Mouse (Mus musculus): Measurements from ENCODE around the gene Slx1b. TPM values are rescaled to one million over a fixed set of nuclear protein-coding genes. Genes with fewer than 3 reads are reported as not detected.

The Slx1b gene
- polyA plus RNA-seq, 1 experiment, result 13.2 TPM

- Histone ChIP-seq H3K4me3 (ENCODE audit: extremely low read depth, insufficient read depth, insufficient read length) (peak overlapping the region; percentile 93; the same call in 1 of the 2 replicates), H3K27ac (ENCODE audit: insufficient read depth, low read length) (0 out of 2 replicates have a peak overlapping the region, but pooled peaks have one; percentile 97), H3K36me3 (ENCODE audit: control insufficient read depth, insufficient read depth, low read length) (peaks cover 31% of the 10 kb centered on the region), H3K4me1 (ENCODE audit: control insufficient read depth, insufficient read depth, insufficient read length) (peaks cover 18% of the 10 kb centered on the region), H3K27me3 (ENCODE audit: control insufficient read depth, insufficient read depth, low read length) (no peaks in the 10 kb centered on the region)
- 62% methylated on average over 3 of the region's 3 CpGs for WGBS
- TF ChIP-seq POLR2A (IDR thresholded peaks at IDR 0.05; ENCODE audit: low read depth, low read length), result no peak
- no peak for DNase-seq (ENCODE audit: low read depth in 1 of 2, low spot score in 2 of 2)
Observed at GRCm38 (mm10) chr7:126696886-126697285, 1.3 kb upstream of the Slx1b start.

- Histone ChIP-seq H3K27me3 (ENCODE audit: control insufficient read depth, insufficient read depth, low read length) (no peaks in the 10 kb centered on the region), H3K27ac (ENCODE audit: insufficient read depth, low read length) (peak overlapping the region; percentile 97), H3K4me1 (ENCODE audit: control insufficient read depth, insufficient read depth, insufficient read length) (peaks cover 14% of the 10 kb centered on the region), H3K36me3 (ENCODE audit: control insufficient read depth, insufficient read depth, low read length) (peaks cover 25% of the 10 kb centered on the region), H3K4me3 (ENCODE audit: extremely low read depth, insufficient read depth, insufficient read length) (peak overlapping the region; percentile 93)
- TF ChIP-seq CTCF (IDR thresholded peaks at IDR 0.05; ENCODE audit: extremely low read depth, insufficient read depth, insufficient read length, insufficient replicate concordance) (no peak), POLR2A (IDR thresholded peaks at IDR 0.05; ENCODE audit: low read depth, low read length) (no peak)
- DNase-seq (ENCODE audit: low read depth in 1 of 2, low spot score in 2 of 2), result no peak
- 5% methylated on average over 17 of the region's 17 CpGs for WGBS
Observed at GRCm38 (mm10) chr7:126696303-126696702, 719 bp upstream of the Slx1b start.

DNA sequence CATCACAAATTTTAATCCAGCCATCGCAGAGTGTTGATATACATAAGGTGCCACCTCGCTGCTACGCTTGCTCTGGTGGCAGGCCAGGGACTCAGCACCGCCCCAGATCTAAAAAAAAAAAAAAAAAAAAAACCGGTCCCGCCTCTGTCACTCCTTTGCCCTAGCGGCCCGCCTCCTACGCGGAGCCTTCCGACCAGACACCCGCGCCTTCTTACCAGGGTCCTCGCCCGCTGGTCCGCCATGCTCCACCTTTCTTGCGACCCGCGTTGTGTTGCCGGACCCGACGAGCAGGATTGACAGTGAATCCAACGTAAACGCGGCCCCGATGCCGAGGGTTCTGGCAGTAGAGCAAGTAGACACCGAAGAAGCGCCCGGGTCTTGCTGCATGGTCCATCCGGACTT is 373 bp downstream of the Slx1b start, which contains the start of gene Bola2:
Bola2 (plus strand) TSS at position 192 of the 402 bp plus-strand sequence.
- peaks cover 9% of the 10 kb centered on the region for H3K4me1 ChIP-seq (ENCODE audit: control insufficient read depth, insufficient read depth, insufficient read length)
- DNase-seq (ENCODE audit: low read depth in 1 of 2, low spot score in 2 of 2), result peak; percentile 72 to 76
- under 1% methylated on average over 31 of the region's 31 CpGs for WGBS
- no peaks in the 10 kb centered on the region for H3K27me3 ChIP-seq (ENCODE audit: control insufficient read depth, insufficient read depth, low read length)
- H3K36me3 ChIP-seq (ENCODE audit: control insufficient read depth, insufficient read depth, low read length), result peaks cover 21% of the 10 kb centered on the region
- H3K27ac ChIP-seq (ENCODE audit: insufficient read depth, low read length), result peak within 1 kb of the TSS; percentile 97
- H3K4me3 ChIP-seq (ENCODE audit: extremely low read depth, insufficient read depth, insufficient read length), result peak within 1 kb of the TSS; percentile 93
- TF ChIP-seq POLR2A (IDR thresholded peaks at IDR 0.05; ENCODE audit: low read depth, low read length), result peak; percentile 70; the same call in 1 of the 2 replicates
- 0 out of 2 replicates have a peak, but pooled peaks have one; percentile 4 for TF ChIP-seq CTCF (IDR thresholded peaks at IDR 0.05; ENCODE audit: extremely low read depth, insufficient read depth, insufficient read length, insufficient replicate concordance)

GRCm38 (mm10) chr7:126694441-126695051 is 1.0 kb downstream of the Slx1b start:
- Histone ChIP-seq H3K4me3 (ENCODE audit: extremely low read depth, insufficient read depth, insufficient read length) (no peak overlapping the region; the same call in 1 of the 2 replicates), H3K4me1 (ENCODE audit: control insufficient read depth, insufficient read depth, insufficient read length) (peaks cover 6% of the 10 kb centered on the region; the same call in 1 of the 2 replicates), H3K27ac (ENCODE audit: insufficient read depth, low read length) (no peak overlapping the region), H3K36me3 (ENCODE audit: control insufficient read depth, insufficient read depth, low read length) (peaks cover 14% of the 10 kb centered on the region), H3K27me3 (ENCODE audit: control insufficient read depth, insufficient read depth, low read length) (no peaks in the 10 kb centered on the region)
- DNase-seq (ENCODE audit: low read depth in 1 of 2, low spot score in 2 of 2), result no peak
- TF ChIP-seq CTCF (IDR thresholded peaks at IDR 0.05; ENCODE audit: extremely low read depth, insufficient read depth, insufficient read length, insufficient replicate concordance), result no peak
- WGBS, result 87% methylated on average over 10 of the region's 10 CpGs

DNA sequence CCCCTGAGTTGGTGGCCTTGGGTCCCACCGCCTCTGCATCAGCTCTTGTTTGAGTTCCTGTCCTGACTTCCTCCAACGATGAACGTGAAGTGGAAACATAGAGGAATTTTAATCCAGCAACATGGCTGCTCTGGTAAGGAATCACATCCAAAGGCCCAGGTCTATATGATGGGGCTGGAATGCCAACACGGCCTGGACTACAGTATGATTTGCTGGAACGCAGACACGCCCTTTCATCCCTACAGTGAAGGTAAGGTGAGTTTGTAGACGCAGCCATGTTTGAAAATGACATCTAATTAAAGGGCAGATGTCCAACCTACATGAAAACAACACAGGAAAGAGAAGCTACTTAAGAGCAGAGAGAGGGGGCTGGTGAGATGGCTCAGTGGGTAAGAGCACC is 1.8 kb downstream of the Slx1b start:
- no peak for TF ChIP-seq CTCF (IDR thresholded peaks at IDR 0.05; ENCODE audit: extremely low read depth, insufficient read depth, insufficient read length, insufficient replicate concordance)
- no peak for TF ChIP-seq POLR2A (IDR thresholded peaks at IDR 0.05; ENCODE audit: low read depth, low read length)
- no peak for DNase-seq (ENCODE audit: low read depth in 1 of 2, low spot score in 2 of 2)
- no peak overlapping the region for H3K4me3 ChIP-seq (ENCODE audit: extremely low read depth, insufficient read depth, insufficient read length)
- peaks cover 6% of the 10 kb centered on the region; the same call in 1 of the 2 replicates for H3K4me1 ChIP-seq (ENCODE audit: control insufficient read depth, insufficient read depth, insufficient read length)
- H3K36me3 ChIP-seq (ENCODE audit: control insufficient read depth, insufficient read depth, low read length), result peaks cover 7% of the 10 kb centered on the region; the same call in 1 of the 2 replicates
- no peaks in the 10 kb centered on the region for H3K27me3 ChIP-seq (ENCODE audit: control insufficient read depth, insufficient read depth, low read length)
- no peak overlapping the region for H3K27ac ChIP-seq (ENCODE audit: insufficient read depth, low read length)
- 87% methylated on average over 7 of the region's 7 CpGs for WGBS

DNA sequence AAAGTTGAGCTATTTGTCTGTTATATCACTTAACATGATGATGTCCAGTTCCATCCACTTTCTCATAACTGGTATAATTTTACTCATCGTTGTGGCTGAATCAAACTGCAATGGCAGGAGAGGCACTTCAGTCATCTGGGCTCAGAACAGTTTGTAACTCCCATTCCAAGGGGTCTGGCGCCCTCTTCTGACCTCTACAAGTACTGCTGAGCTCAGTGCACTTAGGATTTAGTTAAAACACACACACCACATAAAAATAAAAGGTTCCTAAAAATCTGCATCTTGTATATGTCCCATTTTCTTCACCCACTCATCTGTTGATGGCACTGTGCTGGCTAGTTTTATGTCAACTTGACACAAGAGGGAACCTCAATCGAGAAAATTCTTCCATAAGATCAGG is 2.3 kb downstream of the Slx1b start:
- Histone ChIP-seq H3K27me3 (ENCODE audit: control insufficient read depth, insufficient read depth, low read length) (no peaks in the 10 kb centered on the region), H3K4me3 (ENCODE audit: extremely low read depth, insufficient read depth, insufficient read length) (no peak overlapping the region), H3K36me3 (ENCODE audit: control insufficient read depth, insufficient read depth, low read length) (peaks cover 7% of the 10 kb centered on the region; the same call in 1 of the 2 replicates), H3K4me1 (ENCODE audit: control insufficient read depth, insufficient read depth, insufficient read length) (peaks cover 6% of the 10 kb centered on the region; the same call in 1 of the 2 replicates), H3K27ac (ENCODE audit: insufficient read depth, low read length) (no peak overlapping the region)
- DNase-seq (ENCODE audit: low read depth in 1 of 2, low spot score in 2 of 2), result peak; percentile 75 to 87
- TF ChIP-seq CTCF (IDR thresholded peaks at IDR 0.05; ENCODE audit: extremely low read depth, insufficient read depth, insufficient read length, insufficient replicate concordance) (peak; percentile 85; the same call in 1 of the 2 replicates), POLR2A (IDR thresholded peaks at IDR 0.05; ENCODE audit: low read depth, low read length) (no peak)
- whole genome bisulfite sequencing, result 4% methylated on average over 3 of the region's 3 CpGs

DNA sequence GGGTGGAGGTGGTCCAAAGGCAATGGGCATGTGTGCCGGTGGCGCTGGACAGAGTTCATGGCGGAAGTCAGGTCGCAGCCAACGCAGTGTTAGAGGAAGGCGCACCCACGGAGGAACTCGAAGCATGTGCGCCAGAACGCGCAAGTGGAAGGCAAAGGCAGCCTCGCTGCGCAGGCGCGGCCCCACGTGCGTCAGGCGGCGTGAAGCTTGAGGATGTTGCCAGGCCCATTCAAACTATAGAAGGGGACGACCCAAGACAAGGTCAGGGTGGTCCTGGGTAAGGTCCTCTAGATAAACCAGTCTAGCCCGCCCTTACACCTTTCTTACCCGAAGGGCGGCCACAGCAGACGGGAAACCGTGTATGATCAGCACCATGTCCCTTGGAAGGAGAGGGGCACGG is 3.2 kb downstream of the Slx1b start:
- 97% methylated on average over 26 of the region's 26 CpGs for WGBS
- no peak overlapping the region for H3K27ac ChIP-seq (ENCODE audit: insufficient read depth, low read length)
- H3K36me3 ChIP-seq (ENCODE audit: control insufficient read depth, insufficient read depth, low read length), result peaks cover 5% of the 10 kb centered on the region; the same call in 1 of the 2 replicates
- H3K27me3 ChIP-seq (ENCODE audit: control insufficient read depth, insufficient read depth, low read length), result no peaks in the 10 kb centered on the region
- peaks cover 6% of the 10 kb centered on the region; the same call in 1 of the 2 replicates for H3K4me1 ChIP-seq (ENCODE audit: control insufficient read depth, insufficient read depth, insufficient read length)
- no peak for DNase-seq (ENCODE audit: low read depth in 1 of 2, low spot score in 2 of 2)
- TF ChIP-seq CTCF (IDR thresholded peaks at IDR 0.05; ENCODE audit: extremely low read depth, insufficient read depth, insufficient read length, insufficient replicate concordance) (no peak), POLR2A (IDR thresholded peaks at IDR 0.05; ENCODE audit: low read depth, low read length) (no peak)
- no peak overlapping the region for H3K4me3 ChIP-seq (ENCODE audit: extremely low read depth, insufficient read depth, insufficient read length)
